Comparison of ENCODE assay signal across 11 mouse cellular contexts in the genomic region with DNA sequence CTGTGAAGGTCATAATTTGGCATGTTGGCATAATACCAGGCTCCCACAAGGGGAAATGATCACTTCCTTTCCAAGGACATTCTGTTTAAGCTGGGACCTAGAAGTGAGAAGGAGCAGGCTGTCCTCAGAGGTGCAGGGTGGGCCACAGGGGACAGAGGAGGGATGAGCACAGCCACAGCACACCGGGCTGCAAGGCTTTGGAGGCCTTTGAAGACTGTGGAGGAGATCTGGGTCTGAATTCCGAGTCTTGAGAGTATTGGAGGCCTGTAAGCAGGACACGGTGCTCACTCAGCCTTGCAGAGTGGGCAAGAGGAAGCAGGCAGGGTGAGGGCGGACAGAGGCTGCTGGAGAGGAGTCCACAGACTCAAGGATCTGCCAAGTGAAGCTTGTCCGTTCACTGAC. TPM values are rescaled to one million over a fixed set of nuclear protein-coding genes. Genes with fewer than 3 reads are reported as not detected.
DNase-seq lines count a peak whose midpoint lies in the region; ATAC-seq and TF ChIP-seq lines count a peak whose summit lies in the region.
"Had no signal": no experiment of that assay in that cellular context is flagged by ENCODE, and none has a peak within 500 bp of the region (broad histone marks: within the 10 kb centered on the region; RNA-seq: fewer than 3 reads in every experiment).

No protein-coding gene starts in this region.

- 32% methylated on average over 5 of the region's 5 CpGs for WGBS in bone marrow, adult 2 months
- 76% methylated on average over 5 of the region's 5 CpGs for WGBS in kidney, embryonic 14.5 days
- 74% methylated on average over 5 of the region's 5 CpGs for WGBS in intestine, embryonic 15.5 days

- no peak overlapping the region for H3K4me3 ChIP-seq in bone marrow, adult 2 months (replicated peaks; ENCODE audit: control insufficient read depth, low read depth, low read length)
- H3K4me3 ChIP-seq in kidney, embryonic 14.5 days (ENCODE audit: low read length): no peak overlapping the region
- H3K4me3 ChIP-seq in intestine, embryonic 15.5 days (replicated peaks): no peak overlapping the region
- H3K4me3 ChIP-seq: embryonic facial prominence, embryonic 13.5 days; heart, embryonic 13.5 days; midbrain, embryonic 13.5 days had no signal

- H3K4me1 ChIP-seq in bone marrow, adult 2 months (ENCODE audit: control insufficient read depth, insufficient read depth, low read length): peaks cover 10% of the 10 kb centered on the region; the same call in 1 of the 2 replicates
- H3K4me1 ChIP-seq in kidney, embryonic 14.5 days (ENCODE audit: control insufficient read depth, insufficient read depth, low read length): 0 out of 2 replicates have a peak, but pooled peaks cover 8% of the 10 kb centered on the region
- 0 out of 2 replicates have a peak, but pooled peaks cover 2% of the 10 kb centered on the region for H3K4me1 ChIP-seq in intestine, embryonic 15.5 days (replicated peaks)

- DNase-seq in gastrocnemius, postnatal 25 days: peak; percentile 36
- DNase-seq in gastrocnemius, postnatal 10 days: no peak
- DNase-seq in lung, postnatal 10 days: peak; percentile 68
- DNase-seq in urinary bladder, postnatal 14 days (ENCODE audit: low spot score): no peak

- peak overlapping the region; percentile 42; the same call in 1 of the 2 replicates for H3K27ac ChIP-seq in bone marrow, adult 2 months (ENCODE audit: control insufficient read depth, insufficient read depth, low read depth, low read length, poor library complexity)
- H3K27ac ChIP-seq in kidney, embryonic 14.5 days (ENCODE audit: low read depth, low read length): peak overlapping the region; percentile 37; the same call in 1 of the 2 replicates
- no peak overlapping the region for H3K27ac ChIP-seq in intestine, embryonic 15.5 days
- H3K27ac ChIP-seq: embryonic facial prominence, embryonic 13.5 days; heart, embryonic 13.5 days; midbrain, embryonic 13.5 days had no signal

- no peaks in the 10 kb centered on the region for H3K36me3 ChIP-seq in kidney, embryonic 14.5 days (ENCODE audit: control insufficient read depth, insufficient read depth, low read length)
- no peaks in the 10 kb centered on the region for H3K36me3 ChIP-seq in intestine, embryonic 15.5 days
- H3K36me3 ChIP-seq: midbrain, embryonic 13.5 days had no signal

- no peak for ATAC-seq in kidney, embryonic 14.5 days (ENCODE audit: low FRiP score, low TSS enrichment)
- ATAC-seq in erythroid progenitor cell, adult 5-6 weeks (replicated peaks; ENCODE audit: low FRiP score, poor library complexity, severe bottlenecking): no peak
- no peak for ATAC-seq in intestine, embryonic 15.5 days
- ATAC-seq: midbrain, embryonic 13.5 days had no signal

- no peak for TF ChIP-seq CTCF in bone marrow, adult 2 months (IDR thresholded peaks at IDR 0.05; ENCODE audit: control insufficient read depth, insufficient read depth, low read length)

- H3K27me3 ChIP-seq in kidney, embryonic 14.5 days (ENCODE audit: control insufficient read depth, insufficient read depth, low read length): no peaks in the 10 kb centered on the region
- no peaks in the 10 kb centered on the region for H3K27me3 ChIP-seq in intestine, embryonic 15.5 days (replicated peaks)
- H3K27me3 ChIP-seq: embryonic facial prominence, embryonic 13.5 days; heart, embryonic 13.5 days; midbrain, embryonic 13.5 days had no signal

- no peaks in the 10 kb centered on the region for H3K9me3 ChIP-seq in kidney, embryonic 14.5 days (ENCODE audit: control insufficient read depth, low read length)
- no peaks in the 10 kb centered on the region for H3K9me3 ChIP-seq in intestine, embryonic 15.5 days
- H3K9me3 ChIP-seq: embryonic facial prominence, embryonic 13.5 days; midbrain, embryonic 13.5 days had no signal

- no peak for TF ChIP-seq POLR2A in bone marrow, adult 2 months (IDR thresholded peaks at IDR 0.05; ENCODE audit: borderline replicate concordance, control insufficient read depth, low read depth, low read length)

- H3K4me2 ChIP-seq in kidney, embryonic 14.5 days (replicated peaks; ENCODE audit: low read depth, low read length): no peak overlapping the region
- no peak overlapping the region for H3K4me2 ChIP-seq in intestine, embryonic 15.5 days (replicated peaks)
- H3K4me2 ChIP-seq: embryonic facial prominence, embryonic 13.5 days; heart, embryonic 13.5 days; midbrain, embryonic 13.5 days had no signal

- H3K9ac ChIP-seq in kidney, embryonic 14.5 days (ENCODE audit: low read depth, low read length): 0 out of 2 replicates have a peak overlapping the region, but pooled peaks have one; percentile 12
- no peak overlapping the region for H3K9ac ChIP-seq in intestine, embryonic 15.5 days
- H3K9ac ChIP-seq: embryonic facial prominence, embryonic 13.5 days; heart, embryonic 13.5 days had no signal

RNA-seq across cellular contexts. Expression of a gene that starts 6.0 kb away (rescaled TPM):
- 10 to 100 TPM; 12.0 to 13.2 TPM for total RNA-seq in gastrocnemius, postnatal 25 days (2021)
- 10 to 100 TPM; 12.2 to 15.3 TPM for total RNA-seq in gastrocnemius, postnatal 10 days (2021)
- polyA plus RNA-seq in bone marrow, adult 2 months (2011; ENCODE audit: insufficient read depth, insufficient read length, low replicate concordance, missing spikeins): 5.2 and 16.3 TPM in 2 replicates
- polyA plus RNA-seq in kidney, embryonic 14.5 days (2014; fragmentation: Nextera tagmentation; extraction: Ambion mirVana): 6.5 and 11.1 TPM in 2 replicates
- 7.6 and 9.2 TPM in 2 replicates for total RNA-seq in erythroid progenitor cell, adult 5-6 weeks (2015; ENCODE audit: low replicate concordance)
- total RNA-seq in erythroid progenitor cell, adult 5-6 weeks (2017; ENCODE audit: low replicate concordance): 8.2 and 12.9 TPM in 2 replicates
- 10.0 and 10.9 TPM in 2 replicates for polyA plus RNA-seq in intestine, embryonic 15.5 days (2015; fragmentation: Nextera tagmentation; extraction: Ambion mirVana)

RNA-seq across cellular contexts. Expression of a gene that starts 34.3 kb away (rescaled TPM):
- total RNA-seq in gastrocnemius, postnatal 25 days (2021): 1 to 10 TPM; 4.6 to 4.9 TPM
- 1 to 10 TPM; 8.0 to 9.5 TPM for total RNA-seq in gastrocnemius, postnatal 10 days (2021)
- polyA plus RNA-seq in bone marrow, adult 2 months (2011; ENCODE audit: insufficient read depth, insufficient read length, low replicate concordance, missing spikeins): 23.0 and 42.5 TPM in 2 replicates
- 5.7 and 14.2 TPM in 2 replicates for polyA plus RNA-seq in kidney, embryonic 14.5 days (2014; fragmentation: Nextera tagmentation; extraction: Ambion mirVana)
- 7.9 and 10.1 TPM in 2 replicates for total RNA-seq in erythroid progenitor cell, adult 5-6 weeks (2015; ENCODE audit: low replicate concordance)
- total RNA-seq in erythroid progenitor cell, adult 5-6 weeks (2017; ENCODE audit: low replicate concordance): 5.5 and 10.0 TPM in 2 replicates
- polyA plus RNA-seq in intestine, embryonic 15.5 days (2015; fragmentation: Nextera tagmentation; extraction: Ambion mirVana): 8.4 and 8.9 TPM in 2 replicates

Comparison
In these comparisons a context has a peak if more than half of its experiments do, and no peak if none do; other contexts are left out.
1. DNase-seq: peak in gastrocnemius, postnatal 25 days (single experiment) and lung, postnatal 10 days (single experiment); none in gastrocnemius, postnatal 10 days (single experiment) and urinary bladder, postnatal 14 days (single experiment).